Mouse (Mus musculus): ENCODE results near the gene Igfbpl1.

GRCm38 (mm10) chr4:45824049-45824760, 2.5 kb downstream of the Igfbpl1 start:
- no peak for TF ChIP-seq CTCF (IDR thresholded peaks at IDR 0.05; ENCODE audit: insufficient read depth, low read length)
- no peak for TF ChIP-seq POLR2A (IDR thresholded peaks at IDR 0.05; ENCODE audit: borderline replicate concordance, extremely low read depth, low read depth, low read length)
